Mouse (Mus musculus) MEL (cell line): ENCODE data around the gene Slco2b1. TPM values are rescaled to one million over a fixed set of nuclear protein-coding genes. Genes with fewer than 3 reads are reported as not detected.

Source experiments
- DNase-seq: peaks from one replicate; pipeline ENCODE4 v3.0.0; 2011; ENCODE audit warnings: low read depth, low spot score
- H3K27ac ChIP-seq: 2 replicates; pipeline ENCODE4 v1.5.1; 2012; ENCODE audit warnings: low read depth, mild to moderate bottlenecking, control low read depth, low read length, moderate library complexity; ENCODE audit not compliant: control insufficient read depth
- H3K27me3 ChIP-seq, 2 experiments: fragments of 150-350 bp in 1 of 2; sonication (generic) in 1 of 2; 2 replicates each; pipeline ENCODE4 v1.6.1; 2012; ENCODE audit warnings: low read length in 2 of 2, mild to moderate bottlenecking in 2 of 2, improper control_type of control experiment in 1 of 2, moderate library complexity in 1 of 2; ENCODE audit not compliant: insufficient read depth in 2 of 2, control insufficient read depth in 1 of 2
- H3K36me3 ChIP-seq, 2 experiments: 2 replicates each; pipeline ENCODE4 v1.6.1; 2012 to 2014; ENCODE audit warnings: low read length in 2 of 2, improper control_type of control experiment in 1 of 2, inconsistent platforms in 1 of 2, mild to moderate bottlenecking in 1 of 2; ENCODE audit not compliant: insufficient read depth in 2 of 2, control insufficient read depth in 1 of 2
- H3K4me1 ChIP-seq, 2 experiments: fragments of 150-350 bp in 1 of 2; sonication (generic) in 1 of 2; 2 replicates each; pipeline ENCODE4 v1.6.1; 2012; ENCODE audit warnings: low read length in 2 of 2, improper control_type of control experiment in 1 of 2, mild to moderate bottlenecking in 1 of 2; ENCODE audit not compliant: insufficient read depth in 2 of 2, control insufficient read depth in 1 of 2
- H3K4me3 ChIP-seq, 2 experiments: fragments of 150-350 bp in 1 of 2; sonication (generic) in 1 of 2; 2 replicates each; pipeline ENCODE4 v1.5.1; 2012; ENCODE audit warnings: low read depth in 2 of 2, low read length in 2 of 2, mild to moderate bottlenecking in 2 of 2, moderate library complexity in 2 of 2, control low read depth in 1 of 2, improper control_type of control experiment in 1 of 2; ENCODE audit not compliant: control insufficient read depth in 1 of 2, insufficient read depth in 1 of 2
- H3K79me2 ChIP-seq: 2 replicates; pipeline ENCODE4 v1.6.1; 2012; ENCODE audit warnings: mild to moderate bottlenecking, low read length, moderate library complexity; ENCODE audit not compliant: control insufficient read depth, poor library complexity, insufficient read depth
- H3K9ac ChIP-seq: 2 replicates; pipeline ENCODE4 v1.6.1; 2012; ENCODE audit warnings: low read depth, mild to moderate bottlenecking, control low read depth, low read length, moderate library complexity; ENCODE audit not compliant: control insufficient read depth, poor library complexity, severe bottlenecking
- H3K9me3 ChIP-seq: fragments of 150-350 bp; sonication (generic); replicated peaks from 2 replicates; pipeline ENCODE4 v1.6.1; 2012; ENCODE audit warnings: mild to moderate bottlenecking, low read length, improper control_type of control experiment, moderate library complexity; ENCODE audit not compliant: insufficient read depth
- CHD1 ChIP-seq: IDR thresholded peaks from 2 replicates; pipeline ENCODE4 v1.6.1; 2012; ENCODE audit warnings: low read depth, mild to moderate bottlenecking, inconsistent platforms, low read length, improper control_type of control experiment
- CHD2 ChIP-seq: IDR thresholded peaks from 2 replicates; pipeline ENCODE4 v1.6.1; 2011; ENCODE audit warnings: low read length, improper control_type of control experiment
- E2F4 ChIP-seq: IDR thresholded peaks from 2 replicates; pipeline ENCODE4 v1.6.1; 2011; ENCODE audit warnings: low read depth, low read length, improper control_type of control experiment, borderline replicate concordance
- EP300 ChIP-seq, 2 experiments: IDR thresholded peaks; 2 replicates each; pipeline ENCODE4 v1.6.1; 2011; ENCODE audit warnings: improper control_type of control experiment in 2 of 2, low read length in 2 of 2, low read depth in 1 of 2, mild to moderate bottlenecking in 1 of 2
- ETS1 ChIP-seq: IDR thresholded peaks from 2 replicates; pipeline ENCODE4 v1.6.1; 2012; ENCODE audit warnings: low read depth, mild to moderate bottlenecking, inconsistent platforms, low read length, improper control_type of control experiment, moderate library complexity
- GABPA ChIP-seq: IDR thresholded peaks from 2 replicates; pipeline ENCODE4 v1.6.1; 2012; ENCODE audit warnings: low read depth, mild to moderate bottlenecking, inconsistent platforms, low read length, improper control_type of control experiment, moderate library complexity
- MAFK ChIP-seq: IDR thresholded peaks from 2 replicates; pipeline ENCODE4 v1.6.1; 2011; ENCODE audit warnings: low read depth, mild to moderate bottlenecking, low read length, improper control_type of control experiment, borderline replicate concordance
- MAZ ChIP-seq: IDR thresholded peaks from 2 replicates; pipeline ENCODE4 v1.6.1; 2012; ENCODE audit warnings: low read depth, mild to moderate bottlenecking, inconsistent platforms, low read length, improper control_type of control experiment
- MXI1 ChIP-seq: IDR thresholded peaks from 2 replicates; pipeline ENCODE4 v1.6.1; 2011; ENCODE audit warnings: mild to moderate bottlenecking, low read depth, low read length, improper control_type of control experiment
- NRF1 ChIP-seq: IDR thresholded peaks from 2 replicates; pipeline ENCODE4 v1.6.1; 2014; ENCODE audit warnings: low read depth, mild to moderate bottlenecking, inconsistent platforms, low read length, improper control_type of control experiment, moderate library complexity; ENCODE audit not compliant: poor library complexity, insufficient read depth, severe bottlenecking
- POLR2A ChIP-seq, 2 experiments: IDR thresholded peaks; 2 replicates each; pipeline ENCODE4 v1.6.1; 2011 to 2012; ENCODE audit warnings: low read length in 2 of 2, mild to moderate bottlenecking in 2 of 2, control low read depth in 1 of 2, improper control_type of control experiment in 1 of 2, low read depth in 1 of 2, moderate library complexity in 1 of 2; ENCODE audit not compliant: control insufficient read depth in 1 of 2, insufficient read depth in 1 of 2, poor library complexity in 1 of 2
- POLR2AphosphoS5 ChIP-seq: IDR thresholded peaks from 2 replicates; pipeline ENCODE4 v1.6.1; 2012; ENCODE audit warnings: low read depth, borderline replicate concordance, mild to moderate bottlenecking, inconsistent platforms, low read length, moderate library complexity, mixed read lengths
- RAD21 ChIP-seq: IDR thresholded peaks from 2 replicates; pipeline ENCODE4 v1.6.1; 2011; ENCODE audit warnings: mild to moderate bottlenecking, low read depth, low read length, improper control_type of control experiment
- RCOR1 ChIP-seq: IDR thresholded peaks from 2 replicates; pipeline ENCODE4 v1.6.1; 2012; ENCODE audit warnings: low read depth, mild to moderate bottlenecking, inconsistent platforms, low read length, improper control_type of control experiment
- SMC3 ChIP-seq: IDR thresholded peaks from 2 replicates; pipeline ENCODE4 v1.6.1; 2011; ENCODE audit warnings: low read depth, low read length, improper control_type of control experiment
- TAL1 ChIP-seq: IDR thresholded peaks from 2 replicates; pipeline ENCODE4 v1.6.1; 2012; ENCODE audit warnings: mild to moderate bottlenecking, inconsistent platforms, low read length, moderate library complexity, mixed read lengths
- TBP ChIP-seq: IDR thresholded peaks from 2 replicates; pipeline ENCODE4 v1.8.0; 2011; ENCODE audit warnings: low read depth, low read length, improper control_type of control experiment
- TCF12 ChIP-seq: IDR thresholded peaks from 2 replicates; pipeline ENCODE4 v1.6.1; 2014; ENCODE audit warnings: low read depth, mild to moderate bottlenecking, inconsistent platforms, low read length, improper control_type of control experiment, moderate library complexity
- UBTF ChIP-seq: IDR thresholded peaks from 2 replicates; pipeline ENCODE4 v1.6.1; 2012; ENCODE audit warnings: low read depth, mild to moderate bottlenecking, inconsistent platforms, low read length, improper control_type of control experiment, moderate library complexity, borderline replicate concordance; ENCODE audit not compliant: insufficient read depth
- USF2 ChIP-seq, 2 experiments: IDR thresholded peaks; 2 replicates each; pipeline ENCODE4 v1.6.1; 2011 to 2012; ENCODE audit warnings: improper control_type of control experiment in 2 of 2, low read length in 2 of 2, borderline replicate concordance in 1 of 2, inconsistent platforms in 1 of 2, low read depth in 1 of 2, mild to moderate bottlenecking in 1 of 2; ENCODE audit not compliant: insufficient read depth in 1 of 2
- ZC3H11A ChIP-seq: IDR thresholded peaks from 2 replicates; pipeline ENCODE4 v1.6.1; 2012; ENCODE audit warnings: low read depth, mild to moderate bottlenecking, inconsistent platforms, low read length, improper control_type of control experiment
- ZKSCAN1 ChIP-seq: IDR thresholded peaks from 2 replicates; pipeline ENCODE4 v1.6.1; 2012; ENCODE audit warnings: low read depth, mild to moderate bottlenecking, inconsistent platforms, low read length, improper control_type of control experiment, moderate library complexity
- ZNF384 ChIP-seq: IDR thresholded peaks from 2 replicates; pipeline ENCODE4 v1.6.1; 2012; ENCODE audit warnings: low read depth, mild to moderate bottlenecking, inconsistent platforms, low read length, improper control_type of control experiment
- polyA plus RNA-seq, 2 experiments: library from polyadenylated mRNA; stranded (reverse) in 1 of 2; unstranded in 1 of 2; fragments of >175 nt in 1 of 2; fragments of >200 nt in 1 of 2; gene quantifications; 2 replicates each; pipeline versions ENCODE4 v1.2.1 to v1.2.4; 2012; ENCODE audit warnings: low replicate concordance in 2 of 2, low read depth in 1 of 2; ENCODE audit not compliant: insufficient read length in 2 of 2, insufficient read depth in 1 of 2, missing spikeins in 1 of 2
- total RNA-seq: library from RNA; depleted of rRNA; stranded (reverse); fragments of 300-350 nt; gene quantifications from 2 replicates; pipeline ENCODE4 v1.2.3, GENCODE M21; 2012

Slco2b1 gene
- total and polyA plus RNA-seq, 3 experiments, result 0.06 TPM; not detected in 2

DNA sequence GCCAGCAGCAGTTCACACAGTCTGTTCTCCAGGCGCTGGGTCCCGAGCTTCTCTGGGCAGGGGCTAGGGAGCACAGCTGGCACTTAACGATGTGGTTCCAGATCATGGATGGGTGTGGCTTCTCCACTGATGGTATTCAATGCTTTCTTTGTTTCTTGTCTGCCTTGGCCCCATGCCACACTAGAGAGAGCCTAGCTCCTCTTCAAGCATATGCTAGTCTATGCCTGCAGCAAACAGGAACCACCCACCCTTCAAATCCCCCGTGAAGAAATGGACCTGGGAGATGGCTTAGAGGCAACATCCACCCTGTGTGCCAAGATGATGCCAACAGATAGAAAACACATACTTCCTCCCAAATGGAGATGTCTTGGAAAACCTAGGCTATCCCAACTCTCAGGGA is 27.1 kb downstream of the Slco2b1 start:
- Histone ChIP-seq H3K9ac (no peak overlapping the region), H3K79me2 (no peaks in the 10 kb centered on the region), H3K27me3 (peaks cover 2 to 5% of the 10 kb centered on the region in 2 experiments; a peak in 2 of 4 replicates), H3K9me3 (no peaks in the 10 kb centered on the region), H3K4me1 (no peaks in the 10 kb centered on the region), H3K27ac (no peak overlapping the region), H3K36me3 (no peaks in the 10 kb centered on the region), H3K4me3 (no peak overlapping the region)
- DNase-seq, result no peak
- TF ChIP-seq NRF1 (no peak), SMC3 (no peak), TCF12 (no peak), EP300 (IDR thresholded peaks at IDR 0.05; ENCODE audit: low read depth in 1 of 2, low read length in 2 of 2) (no peak), E2F4 (no peak), GABPA (no peak), POLR2AphosphoS5 (no peak), TBP (no peak), ETS1 (no peak), UBTF (no peak), RAD21 (no peak), CHD1 (no peak)
- TF ChIP-seq, all 39 proteins: peak for 0

DNA sequence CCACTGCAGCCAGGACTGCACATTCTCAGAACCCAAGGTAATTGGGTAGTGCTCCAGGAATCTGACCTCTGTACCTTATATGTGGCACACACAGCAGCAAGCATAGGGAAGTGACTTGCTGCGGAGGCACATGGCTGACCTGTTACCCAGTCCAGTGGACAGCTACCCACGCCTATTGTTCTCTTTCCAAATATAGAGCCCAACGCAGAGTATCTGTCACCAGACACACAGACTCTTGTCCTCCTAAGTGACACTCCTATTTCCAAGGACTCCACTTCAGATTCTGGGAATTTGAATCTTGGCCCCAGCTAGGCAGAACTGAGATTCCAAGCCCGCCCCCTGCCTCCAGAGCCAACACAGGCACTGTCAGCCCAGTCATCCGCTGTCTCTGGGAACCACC is 30.4 kb downstream of the Slco2b1 start:
- H3K4me1 ChIP-seq, result no peaks in the 10 kb centered on the region
- peaks cover 0 to 5% of the 10 kb centered on the region in 2 experiments; a peak in 2 of 4 replicates for H3K27me3 ChIP-seq
- TF ChIP-seq E2F4, result no peak
- TF ChIP-seq ZNF384, result no peak
- TF ChIP-seq EP300 (IDR thresholded peaks at IDR 0.05; ENCODE audit: low read depth in 1 of 2, low read length in 2 of 2), result no peak
- TF ChIP-seq SMC3, result no peak
- TF ChIP-seq MXI1, result no peak
- no peak for TF ChIP-seq CHD1
- TF ChIP-seq ZKSCAN1, result no peak
- no peak for TF ChIP-seq CHD2
- no peak for TF ChIP-seq MAFK
- no peak for TF ChIP-seq TAL1
- TF ChIP-seq GABPA, result no peak
- no peak for TF ChIP-seq NRF1
- no peak for TF ChIP-seq USF2 (IDR thresholded peaks at IDR 0.05; ENCODE audit: borderline replicate concordance in 1 of 2, insufficient read depth in 1 of 2, low read depth in 1 of 2, low read length in 2 of 2)
- no peak for TF ChIP-seq RCOR1
- TF ChIP-seq MAZ, result no peak
- no peak for TF ChIP-seq TCF12
- no peak for TF ChIP-seq TBP
- no peak for TF ChIP-seq POLR2A (IDR thresholded peaks at IDR 0.05; ENCODE audit: control insufficient read depth in 1 of 2, insufficient read depth in 1 of 2, low read depth in 1 of 2, low read length in 2 of 2, poor library complexity in 1 of 2)
- TF ChIP-seq ZC3H11A, result no peak
- no peak for TF ChIP-seq POLR2AphosphoS5
- TF ChIP-seq, all 39 proteins: peak for 0
- H3K9ac ChIP-seq, result no peak overlapping the region
- no peaks in the 10 kb centered on the region for H3K9me3 ChIP-seq
- no peaks in the 10 kb centered on the region for H3K36me3 ChIP-seq
- no peak overlapping the region for H3K27ac ChIP-seq
- DNase-seq, result no peak
- H3K79me2 ChIP-seq, result no peaks in the 10 kb centered on the region
- H3K4me3 ChIP-seq, result no peak overlapping the region
